Mouse (Mus musculus): ENCODE data around the gene Rnf214.

GRCm38 (mm10) chr9:45905196-45905595, 1.5 kb downstream of the Rnf214 start:
- no peak for TF ChIP-seq CTCF (IDR thresholded peaks at IDR 0.05; ENCODE audit: insufficient read depth, low read length)
- TF ChIP-seq POLR2A (IDR thresholded peaks at IDR 0.05; ENCODE audit: borderline replicate concordance, extremely low read depth, low read depth, low read length), result no peak
